Comparison of ENCODE assay signal across 35 mouse cellular contexts in the genomic region with DNA sequence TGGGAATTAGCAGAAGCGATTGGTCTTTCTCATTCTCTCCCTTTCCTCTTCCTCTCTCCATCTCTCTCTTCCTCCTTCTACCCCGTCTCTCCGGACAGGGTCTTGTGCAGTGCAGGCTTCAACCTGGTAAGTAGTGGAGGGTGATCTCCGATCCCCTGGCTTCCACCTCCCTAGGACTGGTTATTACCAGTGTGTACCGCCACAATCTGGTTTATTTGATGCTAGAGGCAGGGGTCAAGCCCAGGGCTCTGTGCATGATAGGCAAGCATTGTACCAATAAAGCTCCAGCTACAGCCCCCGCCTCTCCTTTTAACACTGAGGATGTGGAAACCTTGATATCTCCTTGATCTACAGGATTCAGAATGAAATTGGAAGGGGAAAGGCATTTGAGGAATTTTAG. TPM values are rescaled to one million over a fixed set of nuclear protein-coding genes. Genes with fewer than 3 reads are reported as not detected.
"Had no signal": no experiment of that assay in that cellular context is flagged by ENCODE, and none has a peak within 500 bp of the region (broad histone marks: within the 10 kb centered on the region; RNA-seq: fewer than 3 reads in every experiment).

No protein-coding gene starts in this region.

- H3K9ac ChIP-seq: heart, embryonic 12.5 days; hindbrain, embryonic 12.5 days; hindbrain, embryonic 14.5 days; intestine, embryonic 15.5 days; limb, embryonic 13.5 days; limb, embryonic 15.5 days; liver, embryonic 12.5 days; liver, embryonic 14.5 days had no signal

- H3K27ac ChIP-seq: gastrocnemius, adult 2 months; heart, embryonic 10.5 days; hindbrain, embryonic 10.5 days; hindbrain, embryonic 12.5 days; hindbrain, embryonic 14.5 days; intestine, embryonic 15.5 days; layer of hippocampus, adult 2 months; left cerebral cortex, adult 2 months; limb, embryonic 13.5 days; limb, embryonic 15.5 days; liver, embryonic 12.5 days; liver, embryonic 14.5 days had no signal

- H3K27me3 ChIP-seq: heart, embryonic 12.5 days; hindbrain, embryonic 12.5 days; intestine, embryonic 15.5 days; limb, embryonic 13.5 days; limb, embryonic 15.5 days; liver, embryonic 12.5 days had no signal

- H3K9me3 ChIP-seq: heart, embryonic 10.5 days; heart, embryonic 12.5 days; hindbrain, embryonic 10.5 days; hindbrain, embryonic 12.5 days; intestine, embryonic 15.5 days; limb, embryonic 13.5 days; limb, embryonic 15.5 days; liver, embryonic 12.5 days had no signal

- ATAC-seq: hindbrain, embryonic 16.5 days; inflammation-experienced regulatory T-cells, adult 6 months; intestine, embryonic 15.5 days; intestine, postnatal 0 days; liver, embryonic 12.5 days had no signal

- H3K4me3 ChIP-seq: gastrocnemius, adult 2 months; heart, embryonic 10.5 days; heart, embryonic 12.5 days; hindbrain, embryonic 10.5 days; hindbrain, embryonic 12.5 days; intestine, embryonic 15.5 days; layer of hippocampus, adult 2 months; left cerebral cortex, adult 2 months; limb, embryonic 13.5 days; limb, embryonic 15.5 days; liver, embryonic 12.5 days had no signal

- H3K4me1 ChIP-seq: heart, embryonic 10.5 days; heart, embryonic 12.5 days; hindbrain, embryonic 12.5 days; intestine, embryonic 15.5 days; limb, embryonic 13.5 days; limb, embryonic 15.5 days; liver, embryonic 12.5 days had no signal

- DNase-seq: gastrocnemius, adult 2 months; gastrocnemius, postnatal 10 days; gastrocnemius, postnatal 25 days; heart, postnatal 4 days; kidney, postnatal 14 days; left cerebral cortex, postnatal 4 days had no signal

- H3K4me2 ChIP-seq: heart, embryonic 12.5 days; hindbrain, embryonic 12.5 days; hindbrain, embryonic 14.5 days; intestine, embryonic 15.5 days; limb, embryonic 13.5 days; limb, embryonic 15.5 days; liver, embryonic 12.5 days had no signal

- H3K36me3 ChIP-seq: hindbrain, embryonic 10.5 days; hindbrain, embryonic 12.5 days; intestine, embryonic 15.5 days; limb, embryonic 13.5 days; limb, embryonic 15.5 days had no signal

RNA-seq across cellular contexts. Expression of gene Abhd12b, which starts 59.7 kb away (rescaled TPM):
- total RNA-seq: gastrocnemius, adult 2 months; gastrocnemius, postnatal 10 days; gastrocnemius, postnatal 25 days; gastrocnemius, postnatal 4 days; granulocyte monocyte progenitor cell, adult 5-6 weeks; heart, adult 18-20 months; heart, adult 8-10 months; heart, postnatal 10 days; heart, postnatal 25 days; heart, postnatal 4 days; layer of hippocampus, adult 2 months; layer of hippocampus, postnatal 25 days; left cerebral cortex, postnatal 14 days; left cerebral cortex, postnatal 4 days; liver, adult 2 months had no signal
- polyA plus RNA-seq: heart, embryonic 10.5 days; heart, embryonic 12.5 days; heart, embryonic 14.5 days; heart, embryonic 16.5 days; hindbrain, embryonic 10.5 days; hindbrain, embryonic 12.5 days; intestine, postnatal 0 days; kidney, adult 2 months; kidney, postnatal 0 days; limb, embryonic 13.5 days; liver, adult 2 months; liver, embryonic 12.5 days; liver, embryonic 14.5 days; liver, embryonic 16.5 days had no signal
